Mouse (Mus musculus) erythroid progenitor cell, adult 5-6 weeks (primary cell): ENCODE measurements around the gene Hibch. TPM values are rescaled to one million over a fixed set of nuclear protein-coding genes. Genes with fewer than 3 reads are reported as not detected.

Source experiments
- total RNA-seq, 2 experiments: library from RNA; stranded (forward) in 1 of 2; stranded (reverse) in 1 of 2; fragments of 150-400 nt in 1 of 2; fragments of 186-747, 209-891 nt in 1 of 2; gene quantifications; 2 replicates each; pipeline versions ENCODE4 v1.2.3 to v1.2.4; 2015 to 2017; ENCODE audit warnings: low replicate concordance in 2 of 2

Gene Hibch
- total RNA-seq, 2 experiments from 2014 or later = 13.0 to 20.8 TPM

Other genes starting within 250 kb of the Hibch start
- gene Nemp2, start 214.2 kb upstream of the Hibch start, total RNA-seq (2015; ENCODE audit: low replicate concordance) = 4.6 and 11.2 TPM in 2 replicates
- 3.1 and 4.5 TPM in 2 replicates for gene Nemp2, start 214.2 kb upstream of the Hibch start, total RNA-seq (2017; ENCODE audit: low replicate concordance)
- 1.8 and 7.1 TPM in 2 replicates for gene Mfsd6, start 117.5 kb upstream of the Hibch start, total RNA-seq (2015; ENCODE audit: low replicate concordance)
- 4.1 and 10.1 TPM in 2 replicates for gene Mfsd6, start 117.5 kb upstream of the Hibch start, total RNA-seq (2017; ENCODE audit: low replicate concordance)
- gene Inpp1, start 27.2 kb upstream of the Hibch start, total RNA-seq (2015; ENCODE audit: low replicate concordance) = 0.72 and 3.4 TPM in 2 replicates
- gene Inpp1, start 27.2 kb upstream of the Hibch start, total RNA-seq (2017; ENCODE audit: low replicate concordance) = 6.2 and 6.3 TPM in 2 replicates
- gene 1700019D03Rik, start 175.2 kb downstream of the Hibch start, total RNA-seq (2015; ENCODE audit: low replicate concordance) = not detected in 2 replicates
- not detected in 2 replicates for gene 1700019D03Rik, start 175.2 kb downstream of the Hibch start, total RNA-seq (2017; ENCODE audit: low replicate concordance)
- not detected in 2 replicates for gene Mstn, start 216.7 kb downstream of the Hibch start, total RNA-seq (2015; ENCODE audit: low replicate concordance)
- gene Mstn, start 216.7 kb downstream of the Hibch start, total RNA-seq (2017; ENCODE audit: low replicate concordance) = not detected in 2 replicates